Mouse (Mus musculus): ENCODE results near the gene Spaca9. TPM values are rescaled to one million over a fixed set of nuclear protein-coding genes. Genes with fewer than 3 reads are reported as not detected.
A peak's percentile ranks its signal among the peaks of the same experiment; 100 is the strongest.

Spaca9 gene
- polyA plus RNA-seq, 1 experiment from 2014 or later, result 1.3 TPM

DNA sequence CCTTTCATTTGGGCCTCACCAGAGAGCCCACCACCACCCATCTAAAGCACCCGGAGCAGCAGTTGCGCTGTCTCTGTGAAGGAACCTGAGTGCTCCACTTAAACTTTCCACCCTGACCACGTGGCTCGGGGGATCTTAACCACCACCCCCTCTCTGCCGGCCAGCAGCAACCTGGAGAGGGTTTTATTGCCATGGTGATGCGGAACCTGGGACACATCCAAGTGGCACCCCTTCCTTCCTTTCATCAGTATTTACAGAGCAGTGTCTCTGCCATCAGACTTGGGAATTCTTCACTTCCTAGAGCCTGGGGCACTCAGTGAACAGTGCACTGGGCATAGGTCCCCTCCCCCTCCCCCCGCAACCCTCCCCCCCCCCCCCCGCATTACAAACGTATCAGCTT, 24.4 kb upstream of the Spaca9 start:
- Histone ChIP-seq H3K9me3 (ENCODE audit: control insufficient read depth, low read length) (no peaks in the 10 kb centered on the region), H3K4me2 (ENCODE audit: low read length) (no peak overlapping the region), H3K27me3 (replicated peaks; ENCODE audit: control insufficient read depth, insufficient read depth, low read length) (no peaks in the 10 kb centered on the region), H3K4me3 (ENCODE audit: low read depth, low read length) (no peak overlapping the region), H3K4me1 (replicated peaks; ENCODE audit: control insufficient read depth, insufficient read depth, low read length) (no peaks in the 10 kb centered on the region), H3K27ac (ENCODE audit: low read depth) (no peak overlapping the region), H3K36me3 (ENCODE audit: control insufficient read depth, insufficient read depth, low read length) (no peaks in the 10 kb centered on the region), H3K9ac (ENCODE audit: low read length) (no peak overlapping the region)
- ATAC-seq (replicated peaks; ENCODE audit: low FRiP score, low TSS enrichment, low read depth) (no peak), DNase-seq (ENCODE audit: low spot score) (no peak)
- 33% methylated on average over 9 of the region's 9 CpGs for WGBS

DNA sequence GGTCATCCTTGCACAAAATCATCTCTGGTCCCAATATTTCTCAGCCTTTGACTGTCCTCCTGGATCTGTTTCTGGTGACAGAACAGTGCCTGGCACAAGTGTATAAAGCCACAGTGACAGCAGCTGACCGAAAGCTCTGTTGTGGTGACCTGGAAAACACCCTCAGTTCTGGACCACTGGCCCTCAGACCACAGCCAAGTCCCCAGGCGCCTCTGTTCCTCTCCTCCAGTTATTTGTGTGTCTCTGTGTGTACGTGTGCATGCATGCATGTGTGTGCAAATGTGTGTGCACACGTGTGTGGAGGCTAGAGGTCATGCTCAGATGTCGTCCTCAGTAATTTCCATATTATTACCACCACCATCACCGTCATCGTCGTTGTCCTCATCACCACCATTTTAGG, 22.9 kb upstream of the Spaca9 start:
- H3K27me3 ChIP-seq (replicated peaks; ENCODE audit: control insufficient read depth, insufficient read depth, low read length), result no peaks in the 10 kb centered on the region
- H3K4me3 ChIP-seq (ENCODE audit: low read depth, low read length), result no peak overlapping the region
- no peak for ATAC-seq (replicated peaks; ENCODE audit: low FRiP score, low TSS enrichment, low read depth)
- H3K9me3 ChIP-seq (ENCODE audit: control insufficient read depth, low read length), result no peaks in the 10 kb centered on the region
- no peaks in the 10 kb centered on the region for H3K36me3 ChIP-seq (ENCODE audit: control insufficient read depth, insufficient read depth, low read length)
- H3K4me2 ChIP-seq (ENCODE audit: low read length), result no peak overlapping the region
- no peak for DNase-seq (ENCODE audit: low spot score)
- 94% methylated on average over 8 of the region's 8 CpGs for WGBS
- no peaks in the 10 kb centered on the region for H3K4me1 ChIP-seq (replicated peaks; ENCODE audit: control insufficient read depth, insufficient read depth, low read length)
- no peak overlapping the region for H3K27ac ChIP-seq (ENCODE audit: low read depth)
- H3K9ac ChIP-seq (ENCODE audit: low read length), result no peak overlapping the region

GRCm38 (mm10) chr2:28713036-28713435, 13.5 kb upstream of the Spaca9 start:
- ATAC-seq (replicated peaks; ENCODE audit: low FRiP score, low TSS enrichment, low read depth), result no peak
- Histone ChIP-seq H3K27me3 (replicated peaks; ENCODE audit: control insufficient read depth, insufficient read depth, low read length) (no peaks in the 10 kb centered on the region), H3K4me3 (ENCODE audit: low read depth, low read length) (no peak overlapping the region), H3K4me1 (replicated peaks; ENCODE audit: control insufficient read depth, insufficient read depth, low read length) (no peaks in the 10 kb centered on the region), H3K27ac (ENCODE audit: low read depth) (no peak overlapping the region), H3K9ac (ENCODE audit: low read length) (no peak overlapping the region), H3K9me3 (ENCODE audit: control insufficient read depth, low read length) (no peaks in the 10 kb centered on the region), H3K36me3 (ENCODE audit: control insufficient read depth, insufficient read depth, low read length) (no peaks in the 10 kb centered on the region), H3K4me2 (ENCODE audit: low read length) (no peak overlapping the region)
- WGBS, result 86% methylated on average over 8 of the region's 8 CpGs
- no peak for DNase-seq (ENCODE audit: low spot score)

DNA sequence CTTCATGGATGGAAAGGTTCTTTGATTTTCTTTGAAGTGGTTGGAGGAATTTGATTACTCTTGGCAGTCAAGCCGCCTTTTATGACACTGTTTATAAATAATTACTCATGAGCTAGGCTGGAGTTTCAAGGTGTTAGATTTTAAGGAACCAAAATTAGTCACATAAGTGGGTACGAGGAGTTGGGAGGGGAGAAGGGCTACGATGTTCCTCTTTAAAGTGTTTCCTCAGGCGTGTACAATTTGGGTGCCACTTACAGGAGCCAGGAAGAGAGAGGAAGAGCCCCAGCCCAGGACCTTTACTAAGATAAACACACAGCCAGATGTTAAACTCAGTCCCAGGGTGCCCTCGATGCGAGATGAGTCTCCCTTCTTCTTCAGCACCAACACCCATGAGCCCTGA, 7.3 kb upstream of the Spaca9 start:
- no peak overlapping the region for H3K9ac ChIP-seq (ENCODE audit: low read length)
- no peak overlapping the region for H3K4me3 ChIP-seq (ENCODE audit: low read depth, low read length)
- ATAC-seq (replicated peaks; ENCODE audit: low FRiP score, low TSS enrichment, low read depth) (no peak), DNase-seq (ENCODE audit: low spot score) (no peak)
- H3K9me3 ChIP-seq (ENCODE audit: control insufficient read depth, low read length), result no peaks in the 10 kb centered on the region
- 33% methylated on average over 6 of the region's 6 CpGs for WGBS
- no peaks in the 10 kb centered on the region for H3K27me3 ChIP-seq (replicated peaks; ENCODE audit: control insufficient read depth, insufficient read depth, low read length)
- no peak overlapping the region for H3K27ac ChIP-seq (ENCODE audit: low read depth)
- H3K4me2 ChIP-seq (ENCODE audit: low read length), result no peak overlapping the region
- no peaks in the 10 kb centered on the region for H3K36me3 ChIP-seq (ENCODE audit: control insufficient read depth, insufficient read depth, low read length)
- no peaks in the 10 kb centered on the region for H3K4me1 ChIP-seq (replicated peaks; ENCODE audit: control insufficient read depth, insufficient read depth, low read length)

DNA sequence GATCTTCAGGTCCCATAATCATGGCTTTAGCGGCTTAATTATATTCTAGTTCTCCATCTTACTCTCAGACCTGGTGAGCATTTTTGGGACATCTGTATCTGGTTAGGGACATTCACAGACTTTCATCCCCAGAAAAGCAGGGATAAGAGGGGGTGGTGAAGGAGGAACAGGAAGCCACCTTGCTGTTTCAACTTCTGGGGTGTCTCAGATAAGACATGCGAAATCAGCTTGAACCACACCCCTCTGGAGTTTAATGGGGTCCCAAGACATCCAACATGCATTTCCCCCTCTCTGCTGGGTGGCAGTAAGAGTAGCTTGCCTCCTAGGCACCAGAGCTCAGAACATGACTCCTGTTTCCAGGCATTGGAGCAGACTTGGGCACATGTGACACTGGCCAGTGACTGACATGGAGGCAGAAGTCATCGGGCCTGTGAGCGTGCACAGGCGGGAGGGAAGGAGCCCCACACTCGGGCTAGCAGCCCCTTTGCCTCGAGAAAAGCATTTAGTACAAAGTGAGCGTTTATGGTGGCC, 6.6 kb upstream of the Spaca9 start:
- no peak overlapping the region for H3K27ac ChIP-seq (ENCODE audit: low read depth)
- H3K4me2 ChIP-seq (ENCODE audit: low read length), result no peak overlapping the region
- 65% methylated on average over 8 of the region's 8 CpGs for WGBS
- H3K27me3 ChIP-seq (replicated peaks; ENCODE audit: control insufficient read depth, insufficient read depth, low read length), result no peaks in the 10 kb centered on the region
- H3K4me3 ChIP-seq (ENCODE audit: low read depth, low read length), result no peak overlapping the region
- H3K4me1 ChIP-seq (replicated peaks; ENCODE audit: control insufficient read depth, insufficient read depth, low read length), result no peaks in the 10 kb centered on the region
- H3K9ac ChIP-seq (ENCODE audit: low read length), result no peak overlapping the region
- no peaks in the 10 kb centered on the region for H3K36me3 ChIP-seq (ENCODE audit: control insufficient read depth, insufficient read depth, low read length)
- ATAC-seq (replicated peaks; ENCODE audit: low FRiP score, low TSS enrichment, low read depth) (no peak), DNase-seq (ENCODE audit: low spot score) (no peak)
- no peaks in the 10 kb centered on the region for H3K9me3 ChIP-seq (ENCODE audit: control insufficient read depth, low read length)

- H3K4me1 ChIP-seq (replicated peaks; ENCODE audit: control insufficient read depth, insufficient read depth, low read length), result peaks cover 12% of the 10 kb centered on the region
- DNase-seq (ENCODE audit: low spot score) (no peak), ATAC-seq (replicated peaks; ENCODE audit: low FRiP score, low TSS enrichment, low read depth) (no peak)
- H3K4me3 ChIP-seq (ENCODE audit: low read depth, low read length), result no peak overlapping the region
- no peaks in the 10 kb centered on the region for H3K36me3 ChIP-seq (ENCODE audit: control insufficient read depth, insufficient read depth, low read length)
- no peaks in the 10 kb centered on the region for H3K27me3 ChIP-seq (replicated peaks; ENCODE audit: control insufficient read depth, insufficient read depth, low read length)
- WGBS, result 68% methylated on average over 8 of the region's 8 CpGs
- H3K4me2 ChIP-seq (ENCODE audit: low read length), result no peak overlapping the region
- H3K27ac ChIP-seq (ENCODE audit: low read depth), result no peak overlapping the region
- H3K9me3 ChIP-seq (ENCODE audit: control insufficient read depth, low read length), result no peaks in the 10 kb centered on the region
- H3K9ac ChIP-seq (ENCODE audit: low read length), result no peak overlapping the region
Observed at GRCm38 (mm10) chr2:28701646-28702262, 2.2 kb upstream of the Spaca9 start.

DNA sequence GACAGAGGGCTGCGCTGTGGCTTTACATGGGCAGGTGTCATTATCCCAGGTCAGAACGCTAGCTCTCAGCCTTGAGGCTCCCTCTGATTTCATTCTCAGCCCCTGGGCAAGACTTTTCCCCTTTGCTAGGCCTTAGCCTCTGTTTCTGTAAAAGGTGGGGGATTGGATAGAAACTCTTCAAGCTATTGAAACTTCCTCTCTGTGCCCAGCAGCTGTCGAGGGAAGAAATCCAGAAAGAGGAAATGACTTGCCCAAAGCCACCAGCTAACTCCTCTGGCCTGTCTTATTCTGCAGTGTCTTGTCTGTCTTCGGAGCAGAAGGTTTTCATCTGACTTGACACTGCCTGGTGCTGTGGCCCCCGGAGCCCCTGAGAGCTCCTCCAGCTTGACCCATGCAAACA, 961 bp downstream of the Spaca9 start:
- peaks cover 12% of the 10 kb centered on the region for H3K4me1 ChIP-seq (replicated peaks; ENCODE audit: control insufficient read depth, insufficient read depth, low read length)
- no peak overlapping the region for H3K27ac ChIP-seq (ENCODE audit: low read depth)
- H3K9ac ChIP-seq (ENCODE audit: low read length), result no peak overlapping the region
- H3K4me2 ChIP-seq (ENCODE audit: low read length), result no peak overlapping the region
- H3K27me3 ChIP-seq (replicated peaks; ENCODE audit: control insufficient read depth, insufficient read depth, low read length), result no peaks in the 10 kb centered on the region
- WGBS, result 77% methylated on average over 5 of the region's 5 CpGs
- ATAC-seq (replicated peaks; ENCODE audit: low FRiP score, low TSS enrichment, low read depth) (no peak), DNase-seq (ENCODE audit: low spot score) (no peak)
- H3K36me3 ChIP-seq (ENCODE audit: control insufficient read depth, insufficient read depth, low read length), result no peaks in the 10 kb centered on the region
- no peak overlapping the region for H3K4me3 ChIP-seq (ENCODE audit: low read depth, low read length)
- no peaks in the 10 kb centered on the region for H3K9me3 ChIP-seq (ENCODE audit: control insufficient read depth, low read length)

DNA sequence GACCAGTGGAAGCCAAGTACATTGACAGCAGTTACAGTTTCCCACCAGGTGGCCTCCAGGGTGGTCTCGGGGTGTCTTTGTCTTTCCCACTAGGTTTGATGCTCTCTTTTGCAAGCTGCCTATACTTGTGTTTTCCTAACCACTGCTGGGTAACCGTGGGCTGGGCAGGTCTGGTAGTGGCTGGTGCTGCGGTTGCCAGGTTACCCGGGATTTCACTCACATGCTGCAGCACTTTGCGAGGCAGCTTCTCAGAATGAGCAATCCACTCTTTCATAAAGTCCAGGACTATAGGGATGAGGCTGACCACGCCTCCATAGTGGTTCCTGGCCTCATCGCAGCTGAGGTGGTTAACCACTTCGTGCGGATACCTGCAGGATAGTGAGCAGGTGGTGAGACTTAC, 6.8 kb downstream of the Spaca9 start:
- Histone ChIP-seq H3K4me2 (ENCODE audit: low read length) (no peak overlapping the region), H3K36me3 (ENCODE audit: control insufficient read depth, insufficient read depth, low read length) (peaks cover 3% of the 10 kb centered on the region), H3K9ac (ENCODE audit: low read length) (no peak overlapping the region), H3K4me1 (replicated peaks; ENCODE audit: control insufficient read depth, insufficient read depth, low read length) (no peaks in the 10 kb centered on the region), H3K9me3 (ENCODE audit: control insufficient read depth, low read length) (no peaks in the 10 kb centered on the region), H3K4me3 (ENCODE audit: low read depth, low read length) (no peak overlapping the region), H3K27me3 (replicated peaks; ENCODE audit: control insufficient read depth, insufficient read depth, low read length) (no peaks in the 10 kb centered on the region), H3K27ac (ENCODE audit: low read depth) (no peak overlapping the region)
- DNase-seq (ENCODE audit: low spot score), result no peak
- 76% methylated on average over 9 of the region's 9 CpGs for WGBS
- no peak for ATAC-seq (replicated peaks; ENCODE audit: low FRiP score, low TSS enrichment, low read depth)

DNA sequence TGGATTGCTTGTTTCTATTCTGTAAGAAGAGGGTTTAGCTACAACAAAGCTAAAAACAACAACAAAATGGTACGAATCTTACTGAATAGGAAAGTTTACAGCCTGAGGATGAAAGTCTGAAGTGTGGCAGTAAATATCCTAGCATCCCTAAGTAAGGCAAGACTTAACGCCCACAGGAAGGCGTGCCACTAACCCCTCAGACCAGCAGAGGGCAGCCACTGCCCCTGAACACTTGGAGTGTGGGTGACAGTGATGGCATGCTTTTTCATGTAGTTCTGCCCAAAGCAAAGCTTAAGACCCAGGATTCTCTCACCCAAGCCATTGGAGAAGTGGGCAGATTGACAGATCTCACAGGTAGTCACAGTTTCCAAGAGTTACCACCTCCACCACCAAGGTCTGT, 11.1 kb downstream of the Spaca9 start:
- no peaks in the 10 kb centered on the region for H3K27me3 ChIP-seq (replicated peaks; ENCODE audit: control insufficient read depth, insufficient read depth, low read length)
- no peak overlapping the region for H3K27ac ChIP-seq (ENCODE audit: low read depth)
- no peaks in the 10 kb centered on the region for H3K4me1 ChIP-seq (replicated peaks; ENCODE audit: control insufficient read depth, insufficient read depth, low read length)
- peak; percentile 58 for DNase-seq (ENCODE audit: low spot score)
- no peak overlapping the region for H3K4me2 ChIP-seq (ENCODE audit: low read length)
- peaks cover 44% of the 10 kb centered on the region for H3K36me3 ChIP-seq (ENCODE audit: control insufficient read depth, insufficient read depth, low read length)
- no peaks in the 10 kb centered on the region for H3K9me3 ChIP-seq (ENCODE audit: control insufficient read depth, low read length)
- H3K4me3 ChIP-seq (ENCODE audit: low read depth, low read length), result no peak overlapping the region
- WGBS, result 42% methylated on average over 3 of the region's 3 CpGs
- no peak for ATAC-seq (replicated peaks; ENCODE audit: low FRiP score, low TSS enrichment, low read depth)
- no peak overlapping the region for H3K9ac ChIP-seq (ENCODE audit: low read length)

Measured in intestine, embryonic 14.5 days (tissue).